17 mouse cellular contexts compared by ENCODE assay signal in the genomic region with DNA sequence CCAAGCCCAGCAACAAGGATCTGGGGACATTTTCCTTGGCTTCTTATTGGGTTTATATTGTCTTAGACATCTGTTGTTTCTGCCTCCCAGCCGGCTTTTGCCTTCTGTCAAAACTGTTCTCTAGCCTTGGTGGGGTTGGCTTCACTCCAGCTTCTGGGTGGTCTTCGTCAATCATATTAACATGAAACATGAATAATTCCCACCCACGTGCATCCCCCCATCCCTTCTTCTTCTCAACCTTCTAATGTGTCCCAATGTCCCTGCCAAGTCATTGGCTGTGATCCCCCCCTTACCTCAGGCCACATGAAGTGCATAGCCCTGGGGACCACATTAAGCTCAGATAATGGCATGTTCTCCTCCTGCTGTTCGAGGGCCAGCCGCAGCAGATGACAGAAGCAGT. TPM values are rescaled to one million over a fixed set of nuclear protein-coding genes. Genes with fewer than 3 reads are reported as not detected.
A peak's percentile ranks its signal among the peaks of the same experiment; 100 is the strongest.
DNase-seq lines count a peak whose midpoint lies in the region; ATAC-seq lines count a peak whose summit lies in the region.
"Had no signal": no experiment of that assay in that cellular context is flagged by ENCODE, and none has a peak within 500 bp of the region (broad histone marks: within the 10 kb centered on the region; RNA-seq: fewer than 3 reads in every experiment).

A gene (minus strand): TSS at position 28 of the 400 bp plus-strand sequence.

- no peak within 1 kb of the TSS for H3K4me3 ChIP-seq in forebrain, embryonic 14.5 days (ENCODE audit: low read depth, low read length)
- no peak within 1 kb of the TSS for H3K4me3 ChIP-seq in forebrain, embryonic 15.5 days
- H3K4me3 ChIP-seq in midbrain, embryonic 14.5 days (replicated peaks; ENCODE audit: low read depth, low read length), result no peak within 1 kb of the TSS
- no peak within 1 kb of the TSS for H3K4me3 ChIP-seq in midbrain, embryonic 15.5 days
- no peak within 1 kb of the TSS for H3K4me3 ChIP-seq in heart, embryonic 10.5 days
- H3K4me3 ChIP-seq: forebrain, embryonic 13.5 days; liver, embryonic 15.5 days; midbrain, embryonic 12.5 days had no signal

- 58% methylated on average over 5 of the region's 5 CpGs for WGBS in forebrain, embryonic 14.5 days
- WGBS in forebrain, embryonic 15.5 days, result 60% methylated on average over 5 of the region's 5 CpGs
- 58% methylated on average over 5 of the region's 5 CpGs for WGBS in midbrain, embryonic 14.5 days
- 51% methylated on average over 5 of the region's 5 CpGs for WGBS in midbrain, embryonic 15.5 days
- WGBS in heart, embryonic 10.5 days, result 85% methylated on average over 5 of the region's 5 CpGs

- no peaks in the 10 kb centered on the region for H3K27me3 ChIP-seq in forebrain, embryonic 14.5 days (replicated peaks; ENCODE audit: control insufficient read depth, insufficient read depth, low read length)
- no peaks in the 10 kb centered on the region for H3K27me3 ChIP-seq in forebrain, embryonic 15.5 days
- no peaks in the 10 kb centered on the region for H3K27me3 ChIP-seq in midbrain, embryonic 14.5 days (ENCODE audit: control insufficient read depth, insufficient read depth, low read length)
- no peaks in the 10 kb centered on the region for H3K27me3 ChIP-seq in midbrain, embryonic 15.5 days (replicated peaks)
- no peaks in the 10 kb centered on the region for H3K27me3 ChIP-seq in heart, embryonic 10.5 days (ENCODE audit: insufficient read depth, poor library complexity, severe bottlenecking)
- H3K27me3 ChIP-seq: midbrain, embryonic 12.5 days had no signal

- H3K9ac ChIP-seq in forebrain, embryonic 14.5 days (ENCODE audit: low read length), result no peak within 1 kb of the TSS
- H3K9ac ChIP-seq in forebrain, embryonic 15.5 days (replicated peaks), result no peak within 1 kb of the TSS
- no peak within 1 kb of the TSS for H3K9ac ChIP-seq in midbrain, embryonic 14.5 days (replicated peaks; ENCODE audit: low read length)
- H3K9ac ChIP-seq in midbrain, embryonic 15.5 days, result no peak within 1 kb of the TSS
- H3K9ac ChIP-seq: forebrain, embryonic 13.5 days; liver, embryonic 15.5 days; midbrain, embryonic 12.5 days had no signal

- H3K27ac ChIP-seq in forebrain, embryonic 14.5 days (ENCODE audit: low read depth, low read length), result no peak within 1 kb of the TSS
- H3K27ac ChIP-seq in forebrain, embryonic 15.5 days (replicated peaks), result no peak within 1 kb of the TSS
- no peak within 1 kb of the TSS for H3K27ac ChIP-seq in midbrain, embryonic 14.5 days (replicated peaks; ENCODE audit: low read depth, low read length)
- H3K27ac ChIP-seq in midbrain, embryonic 15.5 days, result no peak within 1 kb of the TSS
- no peak within 1 kb of the TSS for H3K27ac ChIP-seq in heart, embryonic 10.5 days
- H3K27ac ChIP-seq: forebrain, embryonic 13.5 days; liver, embryonic 15.5 days; midbrain, embryonic 12.5 days had no signal

- H3K9me3 ChIP-seq in forebrain, embryonic 14.5 days (replicated peaks; ENCODE audit: control insufficient read depth, low read length), result no peaks in the 10 kb centered on the region
- H3K9me3 ChIP-seq in forebrain, embryonic 15.5 days, result no peaks in the 10 kb centered on the region
- no peaks in the 10 kb centered on the region for H3K9me3 ChIP-seq in midbrain, embryonic 14.5 days (ENCODE audit: control insufficient read depth, low read length)
- no peaks in the 10 kb centered on the region for H3K9me3 ChIP-seq in midbrain, embryonic 15.5 days
- H3K9me3 ChIP-seq in heart, embryonic 10.5 days, result no peaks in the 10 kb centered on the region
- H3K9me3 ChIP-seq: forebrain, embryonic 13.5 days; liver, embryonic 15.5 days; midbrain, embryonic 12.5 days had no signal

- ATAC-seq in forebrain, embryonic 14.5 days, result no peak; the same call in 1 of the 2 replicates
- no peak for ATAC-seq in forebrain, embryonic 15.5 days (replicated peaks)
- ATAC-seq in midbrain, embryonic 14.5 days (ENCODE audit: low FRiP score, low TSS enrichment), result no peak
- no peak for ATAC-seq in midbrain, embryonic 15.5 days (replicated peaks)
- ATAC-seq: forebrain, embryonic 13.5 days had no signal

- H3K4me2 ChIP-seq in forebrain, embryonic 14.5 days (ENCODE audit: low read length), result no peak within 1 kb of the TSS
- no peak within 1 kb of the TSS for H3K4me2 ChIP-seq in forebrain, embryonic 15.5 days (replicated peaks)
- no peak within 1 kb of the TSS for H3K4me2 ChIP-seq in midbrain, embryonic 14.5 days (ENCODE audit: low read length)
- H3K4me2 ChIP-seq in midbrain, embryonic 15.5 days, result no peak within 1 kb of the TSS
- H3K4me2 ChIP-seq: forebrain, embryonic 13.5 days; liver, embryonic 15.5 days; midbrain, embryonic 12.5 days had no signal

- peak; percentile 77 for DNase-seq in forebrain, embryonic 14.5 days (ENCODE audit: low spot score)
- peak; percentile 69 for DNase-seq in kidney, postnatal 10 days
- DNase-seq in kidney, postnatal 25 days, result no peak
- DNase-seq in midbrain, embryonic 14.5 days, result peak; percentile 45
- DNase-seq in retina, postnatal 1 day, result peak; percentile 74
- DNase-seq in heart, embryonic 10.5 days (ENCODE audit: low spot score), result no peak
- DNase-seq: gastrocnemius, postnatal 10 days; heart, postnatal 14 days; kidney, adult 2 months; layer of hippocampus, adult 9-11 months had no signal

- H3K4me1 ChIP-seq in forebrain, embryonic 14.5 days (ENCODE audit: control insufficient read depth, insufficient read depth, low read length), result no peaks in the 10 kb centered on the region
- H3K4me1 ChIP-seq in forebrain, embryonic 15.5 days, result 0 out of 2 replicates have a peak, but pooled peaks cover 7% of the 10 kb centered on the region
- no peaks in the 10 kb centered on the region for H3K4me1 ChIP-seq in midbrain, embryonic 14.5 days (ENCODE audit: control insufficient read depth, insufficient read depth, low read length)
- H3K4me1 ChIP-seq in midbrain, embryonic 15.5 days, result no peaks in the 10 kb centered on the region
- H3K4me1 ChIP-seq in heart, embryonic 10.5 days, result peaks cover 12% of the 10 kb centered on the region
- H3K4me1 ChIP-seq: forebrain, embryonic 13.5 days; liver, embryonic 15.5 days had no signal

- H3K36me3 ChIP-seq in forebrain, embryonic 14.5 days (ENCODE audit: control insufficient read depth, insufficient read depth, low read length), result no peaks in the 10 kb centered on the region
- no peaks in the 10 kb centered on the region for H3K36me3 ChIP-seq in forebrain, embryonic 15.5 days
- no peaks in the 10 kb centered on the region for H3K36me3 ChIP-seq in midbrain, embryonic 14.5 days (ENCODE audit: control insufficient read depth, insufficient read depth, low read length)
- H3K36me3 ChIP-seq in midbrain, embryonic 15.5 days (replicated peaks), result no peaks in the 10 kb centered on the region
- H3K36me3 ChIP-seq in heart, embryonic 10.5 days, result no peaks in the 10 kb centered on the region
- H3K36me3 ChIP-seq: liver, embryonic 15.5 days; midbrain, embryonic 12.5 days had no signal

RNA-seq across cellular contexts. Expression of the gene that starts here (rescaled TPM):
- not detected in 2 replicates for polyA plus RNA-seq in forebrain, embryonic 14.5 days (2014; fragmentation: Nextera tagmentation; extraction: Ambion mirVana)
- not detected in 2 replicates for polyA plus RNA-seq in forebrain, embryonic 15.5 days (2015; fragmentation: Nextera tagmentation; extraction: Ambion mirVana)
- polyA plus RNA-seq in midbrain, embryonic 14.5 days (2014; fragmentation: Nextera tagmentation; extraction: Ambion mirVana), result not detected in 2 replicates
- polyA plus RNA-seq in midbrain, embryonic 15.5 days (2015; fragmentation: Nextera tagmentation; extraction: Ambion mirVana), result not detected in 2 replicates
- polyA plus RNA-seq in heart, embryonic 10.5 days (2016; fragmentation: Nextera tagmentation; extraction: Ambion mirVana), result not detected in 2 replicates
- polyA plus RNA-seq: forebrain, embryonic 13.5 days; kidney, adult 2 months; liver, embryonic 15.5 days; midbrain, embryonic 12.5 days; neural tube, embryonic 11.5 days; small intestine, adult 2 months had no signal

Comparison
In these comparisons a context has a peak if more than half of its experiments do, and no peak if none do; other contexts are left out.
1. DNase-seq: peak in kidney, postnatal 10 days (single experiment) and retina, postnatal 1 day (single experiment); none in kidney, postnatal 25 days (0 of 2) and heart, embryonic 10.5 days (single experiment).
2. Peak in DNase-seq in forebrain, embryonic 14.5 days; RNA of the gene not detected or under 1 TPM.
3. Peak in DNase-seq in midbrain, embryonic 14.5 days; RNA of the gene not detected or under 1 TPM.